Mouse (Mus musculus) cortical plate, adult 2 months (tissue): ENCODE measurements around the gene Ext2.

Experiments used
- CTCF ChIP-seq: fragments of 200-500 bp; IDR thresholded peaks from 2 replicates; pipeline ENCODE4 v1.5.1; 2011; ENCODE audit warnings: mild to moderate bottlenecking, control low read depth, low read length; ENCODE audit not compliant: insufficient read depth; ENCODE audit errors: extremely low read depth
- POLR2A ChIP-seq: fragments of 200-500 bp; IDR thresholded peaks from 2 replicates; pipeline ENCODE4 v1.6.1; 2011; ENCODE audit warnings: mild to moderate bottlenecking, low read length, control low read depth; ENCODE audit not compliant: insufficient read depth; ENCODE audit errors: extremely low read depth

DNA sequence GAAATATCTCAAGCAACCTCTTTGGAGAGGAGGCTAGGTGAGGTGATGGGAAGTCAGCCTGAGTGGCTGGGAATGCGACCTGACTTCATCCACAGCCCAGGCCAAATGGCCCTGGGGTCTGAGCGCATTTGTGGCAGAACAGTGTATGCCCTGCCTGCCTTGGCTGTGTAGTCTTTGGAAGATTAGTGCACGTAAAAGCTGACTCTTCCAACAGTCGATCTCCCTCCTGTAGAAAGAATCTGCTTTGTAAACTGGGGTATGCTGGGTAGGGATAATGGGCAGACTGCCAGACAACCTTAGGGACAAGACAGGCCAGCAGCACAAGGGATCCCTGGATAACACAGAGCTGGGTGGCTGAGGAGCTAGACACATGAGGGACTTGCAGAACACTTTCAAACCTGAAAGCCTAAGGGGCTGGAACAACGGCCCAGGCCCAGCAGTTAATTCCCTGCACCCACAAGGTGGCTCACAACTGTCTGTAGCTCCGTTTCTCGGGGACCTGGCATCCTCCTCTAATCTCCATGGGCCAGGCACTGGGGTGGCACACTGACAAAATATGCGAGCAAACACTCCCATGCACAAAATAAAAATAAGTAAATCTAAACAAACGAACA lies 38.3 kb downstream of the Ext2 start:
- TF ChIP-seq CTCF (no peak), POLR2A (no peak)
